Mouse (Mus musculus): ENCODE data around the gene Atp9a.
"Not testable (repeated sequence)": the region's sequence is repeated elsewhere in the genome, so short reads cannot be mapped to it uniquely, and the experiment has no call there.

Gene Atp9a

GRCm38 (mm10) chr2:168742059-168742627 is at the start of gene Atp9a:
Atp9a (minus strand) TSS chr2:168742409.
- peak in 1 of 2 experiments; percentile 19 for DNase-seq

- DNase-seq, result no peak
These were observed 49.0 kb upstream of the Atp9a start for GRCm38 (mm10) chr2:168791115-168791802.

DNA sequence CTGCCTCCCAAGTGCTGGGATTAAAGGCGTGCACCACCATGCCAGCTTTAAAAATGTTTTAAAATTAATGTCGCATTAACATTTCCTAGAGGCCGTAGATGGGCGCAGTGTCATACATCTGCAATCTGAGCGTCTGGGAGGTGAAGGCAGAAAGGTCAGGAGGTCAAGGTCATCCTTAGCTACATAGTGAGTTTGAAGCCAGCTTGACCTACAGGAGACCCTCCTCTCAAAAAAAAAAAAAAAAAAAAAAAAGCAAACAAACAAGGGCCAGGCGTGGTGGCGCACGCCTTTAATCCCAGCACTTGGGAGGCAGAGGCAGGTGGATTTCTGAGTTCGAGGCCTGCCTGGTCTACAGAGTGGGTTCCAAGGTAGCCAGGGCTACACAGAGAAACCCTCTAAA is 44.0 kb upstream of the Atp9a start:
- no peak for DNase-seq

- no peak for DNase-seq
These were observed 38.4 kb upstream of the Atp9a start for GRCm38 (mm10) chr2:168780596-168780995.

- no peak for DNase-seq
These were observed 37.8 kb upstream of the Atp9a start for GRCm38 (mm10) chr2:168780024-168780423.

DNA sequence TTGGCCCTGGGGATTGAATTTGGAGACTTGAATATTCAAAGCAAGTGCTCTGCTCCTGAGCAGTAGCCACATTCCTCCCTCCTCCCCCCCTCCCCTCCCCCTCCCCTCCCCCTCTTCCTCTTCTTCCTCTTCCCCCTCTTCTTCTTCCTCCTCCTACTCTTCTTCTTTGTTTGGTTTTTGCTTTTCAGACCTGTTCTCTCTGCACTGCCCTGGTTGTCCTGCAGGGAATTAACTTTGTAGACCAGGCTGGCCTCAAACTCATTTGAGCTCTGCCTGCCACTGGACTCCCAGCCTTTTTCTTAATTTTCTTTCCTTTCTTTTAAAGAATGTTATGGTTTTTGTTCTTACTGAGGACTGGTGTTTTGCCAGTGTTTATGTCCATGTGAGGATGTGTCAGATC is 35.3 kb upstream of the Atp9a start:
- no peak for DNase-seq

GRCm38 (mm10) chr2:168776238-168776637 is 34.0 kb upstream of the Atp9a start:
- DNase-seq, result no peak

DNA sequence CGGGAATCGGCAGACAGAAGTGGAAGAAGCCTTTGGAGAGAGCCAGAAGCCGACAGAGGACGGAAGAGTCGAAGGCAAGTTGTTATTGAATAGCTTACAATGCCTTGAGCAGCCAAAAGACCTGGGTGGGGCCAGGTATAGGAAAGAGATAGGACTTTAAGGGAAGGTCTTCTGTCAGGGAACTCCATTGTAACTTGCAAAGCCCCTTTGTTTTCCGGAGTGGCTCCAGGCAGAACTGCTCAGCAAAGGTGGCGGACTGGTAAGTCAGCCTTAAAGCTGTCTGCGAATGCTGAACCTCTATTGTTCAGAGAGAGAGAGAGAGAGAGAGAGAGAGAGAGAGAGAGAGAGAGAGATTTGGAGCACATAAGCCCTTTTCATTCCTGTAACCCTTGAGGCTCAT is 27.1 kb upstream of the Atp9a start:
- DNase-seq, result no peak

DNA sequence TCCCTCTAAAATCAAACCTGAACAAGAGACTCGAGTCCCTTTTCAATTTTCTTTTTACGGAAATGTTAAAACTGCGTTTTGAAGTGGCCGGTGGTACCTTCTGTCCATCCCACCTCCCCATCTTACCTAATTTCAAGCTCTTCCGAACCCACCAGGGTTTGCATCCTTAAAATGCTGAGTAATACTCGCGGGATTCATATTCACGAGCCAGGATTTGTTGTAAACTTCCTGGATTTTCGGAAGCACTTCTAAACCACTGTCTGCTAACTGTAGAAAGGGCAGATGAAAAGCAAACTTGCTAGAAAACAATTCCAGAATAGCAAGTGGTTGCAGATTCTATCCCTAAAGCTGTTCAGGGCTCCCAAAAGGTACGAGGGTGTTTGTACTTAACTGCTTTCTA is 25.4 kb upstream of the Atp9a start, which contains the start of gene Sall4:
TSS of gene Sall4 (minus strand) at position 362 of the 400 bp plus-strand sequence.
- DNase-seq, result no peak

DNA sequence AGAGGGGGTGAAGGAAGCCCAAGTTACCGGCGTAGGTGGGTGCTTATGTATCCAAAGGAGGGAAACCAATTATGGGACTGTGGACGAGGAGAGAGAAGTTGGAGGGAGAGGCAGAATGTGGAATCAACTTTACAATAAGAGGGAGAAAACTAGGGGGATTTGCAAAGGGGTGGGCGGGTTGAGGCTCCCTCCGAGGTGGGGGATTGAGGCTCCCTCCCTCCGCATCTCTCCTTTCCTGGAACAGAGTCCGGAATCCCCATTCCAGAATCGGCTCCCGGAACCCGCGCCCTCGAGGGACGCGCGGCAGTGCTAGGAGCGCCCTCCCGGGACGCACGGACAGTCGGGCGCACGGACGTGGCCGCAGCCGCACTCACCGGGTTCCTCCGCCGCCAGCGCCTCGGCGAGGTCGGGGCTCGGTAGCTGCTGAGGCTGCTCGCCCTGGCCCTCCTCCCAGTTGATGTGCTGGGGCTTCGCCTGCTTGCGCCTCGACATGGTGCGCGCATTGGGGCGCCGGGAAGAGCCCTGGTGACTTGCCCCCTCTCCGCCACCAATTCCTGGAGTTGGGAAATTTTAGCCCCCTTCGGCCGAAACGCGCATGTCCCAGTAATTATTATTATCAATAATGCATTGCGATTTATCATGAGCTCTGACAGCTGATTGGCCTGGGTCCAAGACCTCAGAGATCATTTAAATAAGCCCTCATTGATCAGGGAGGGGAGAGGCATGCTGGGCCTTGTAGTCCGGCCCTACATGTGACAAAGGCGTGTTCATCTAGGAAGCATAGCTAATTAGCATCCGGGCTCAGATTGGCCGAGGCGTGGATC is 24.5 kb upstream of the Atp9a start:
- DNase-seq, result no peak

DNA sequence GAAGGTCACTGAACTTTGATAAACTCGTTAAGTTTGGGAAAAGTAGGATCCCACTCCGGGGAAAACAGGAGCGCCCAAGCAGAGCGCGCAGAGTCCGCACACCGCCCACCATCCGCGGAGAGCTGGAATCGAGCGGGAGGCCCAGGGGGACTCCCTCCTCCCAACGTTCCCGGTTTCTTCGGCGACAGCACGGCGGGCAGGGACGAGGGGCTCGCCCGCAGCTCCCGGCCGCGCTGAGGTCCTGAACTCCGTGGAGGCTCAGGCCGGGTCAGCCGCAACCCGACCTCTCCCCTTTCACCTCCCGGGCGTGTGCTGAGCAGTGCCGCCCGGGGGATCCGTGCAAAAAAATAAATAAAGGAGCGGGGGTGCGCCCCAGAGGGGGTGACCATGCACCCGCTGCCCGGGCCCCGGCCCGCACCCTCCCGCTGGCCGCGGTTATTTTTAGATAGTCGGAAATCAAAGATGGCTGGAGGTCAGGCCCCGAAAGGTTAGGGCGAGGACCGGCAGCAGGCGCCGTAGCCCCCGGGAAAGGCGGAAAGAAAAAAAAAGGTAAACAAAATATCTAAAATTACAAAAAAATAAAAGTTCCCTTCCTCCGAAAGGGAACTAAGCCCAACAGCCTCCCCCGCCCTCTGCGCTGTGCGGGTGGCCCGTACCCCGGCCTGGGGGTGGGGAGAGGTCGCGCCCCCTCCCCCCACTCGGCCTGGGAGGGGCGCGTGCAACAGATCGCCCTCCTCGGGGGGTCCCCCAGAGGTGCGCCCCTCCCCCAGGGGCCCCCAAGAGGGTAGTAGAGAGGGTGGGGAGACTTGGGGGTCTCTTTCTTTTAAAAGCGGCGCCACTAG is 23.7 kb upstream of the Atp9a start:
- no peak for DNase-seq

DNA sequence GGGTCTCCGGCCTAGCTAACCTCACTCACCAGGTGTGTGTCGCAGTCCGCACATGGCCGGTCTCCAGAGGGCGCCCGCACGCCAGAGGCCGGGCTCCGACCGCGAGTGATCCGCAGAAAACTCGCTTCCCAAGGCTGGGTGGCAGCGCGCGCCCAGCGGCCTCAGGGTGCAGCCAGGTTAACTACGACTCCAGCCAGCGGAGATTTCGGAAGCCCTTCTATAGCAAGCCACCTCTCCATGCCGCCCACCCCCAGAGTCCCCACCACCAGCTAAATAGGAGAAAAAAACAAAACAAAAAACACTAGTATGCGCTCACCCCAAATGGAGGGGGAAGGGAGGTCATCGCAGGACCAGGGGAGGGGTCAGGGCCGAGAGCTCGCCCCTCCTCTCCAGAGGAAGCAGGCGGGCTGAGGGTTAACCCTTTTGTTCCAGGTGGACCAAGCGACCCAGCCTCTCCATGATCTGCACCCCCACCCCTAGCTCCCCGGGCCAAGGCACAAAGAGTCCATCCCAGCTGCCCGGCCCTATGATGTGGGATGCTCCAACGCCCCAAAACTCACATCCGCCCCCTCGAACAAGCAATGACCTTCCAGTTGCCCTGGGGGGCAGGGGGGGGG is 23.0 kb upstream of the Atp9a start:
- peak in 1 of 2 experiments; percentile 8 for DNase-seq

DNA sequence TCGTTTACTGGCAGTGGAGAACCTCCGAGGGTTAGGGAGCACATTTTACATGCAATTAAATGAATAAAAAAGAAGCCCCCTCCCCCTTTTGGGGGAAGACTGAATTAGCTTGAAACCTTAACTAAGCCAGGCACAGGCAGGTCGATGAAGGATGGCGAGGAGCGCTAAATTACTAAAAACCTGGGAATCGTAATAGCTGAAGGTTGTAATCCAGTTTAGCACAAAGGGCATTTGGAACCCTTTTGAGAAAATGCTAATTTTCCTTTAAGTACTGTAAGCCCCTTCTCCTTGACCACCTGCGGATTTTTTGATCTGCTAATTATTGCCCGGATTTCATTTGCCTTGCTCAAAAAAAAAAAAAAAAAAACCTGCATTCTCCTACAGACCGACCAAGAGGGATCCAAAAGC is 22.3 kb upstream of the Atp9a start:
- DNase-seq, result no peak

DNA sequence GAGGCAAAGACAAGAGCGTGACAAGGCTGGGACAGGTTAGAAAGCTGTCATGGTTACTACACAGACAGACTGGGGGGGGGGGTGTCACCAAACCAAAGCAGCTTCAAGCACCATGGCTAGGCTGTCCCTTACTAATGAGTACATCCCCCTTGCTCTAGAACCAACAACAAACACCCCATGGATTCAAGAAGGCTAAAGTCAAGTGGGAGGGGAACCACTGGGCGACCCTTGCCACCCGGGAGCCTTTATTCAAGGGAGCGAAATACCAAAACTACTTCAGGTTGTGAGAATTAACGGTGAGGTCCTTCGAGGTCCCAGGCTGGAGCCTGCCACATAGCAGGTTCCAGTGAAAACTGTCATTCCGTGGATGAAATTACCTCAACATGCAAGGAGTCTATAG is 21.6 kb upstream of the Atp9a start:
- no peak for DNase-seq

DNA sequence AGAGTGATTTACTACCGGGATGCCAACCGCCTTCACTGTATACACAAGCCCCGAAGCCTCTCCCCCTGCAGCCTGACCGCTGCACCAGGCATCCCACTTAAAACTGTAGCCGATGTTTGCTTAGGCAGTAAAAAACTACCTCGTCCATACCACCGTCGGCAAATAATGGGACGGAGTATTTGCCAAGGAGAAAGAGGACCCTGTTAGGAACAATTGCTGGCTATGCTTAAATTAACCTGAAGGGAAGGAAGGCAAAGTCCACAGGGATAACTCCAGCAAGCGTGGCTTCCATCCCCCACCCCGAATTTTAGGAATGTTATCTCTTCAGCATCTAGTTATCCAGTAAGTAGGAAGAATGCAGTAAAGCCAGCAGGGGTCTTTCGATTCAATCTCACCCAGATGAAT is 20.2 kb upstream of the Atp9a start:
- no peak for DNase-seq

DNA sequence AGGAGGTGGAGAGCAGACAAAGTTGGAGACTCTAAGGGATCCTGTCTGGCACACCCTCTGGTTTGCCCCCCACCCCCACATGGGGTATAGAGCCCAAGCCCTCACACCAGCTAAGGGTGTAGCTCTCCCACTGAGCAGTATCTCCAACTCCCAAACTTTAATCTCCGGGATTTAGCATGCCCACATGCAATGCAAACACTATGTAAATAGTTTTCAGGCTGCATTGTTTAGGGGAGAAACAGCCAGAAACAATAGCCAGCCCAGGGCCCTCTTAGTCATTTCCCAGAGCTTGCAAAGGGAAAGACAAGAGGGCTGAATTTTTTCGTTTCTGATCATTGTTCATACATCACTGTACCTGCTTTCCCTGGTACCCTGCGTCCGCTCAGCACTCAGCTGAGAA is 19.7 kb upstream of the Atp9a start:
- DNase-seq, result no peak

GRCm38 (mm10) chr2:168761141-168761540 is 18.9 kb upstream of the Atp9a start:
- DNase-seq, result no peak

GRCm38 (mm10) chr2:168744406-168744805 is 2.2 kb upstream of the Atp9a start:
- DNase-seq, result not testable (repeated sequence)

- DNase-seq, result peak in 1 of 2 experiments; percentile 43
These were observed 440 bp upstream of the Atp9a start for GRCm38 (mm10) chr2:168742649-168743048.

DNA sequence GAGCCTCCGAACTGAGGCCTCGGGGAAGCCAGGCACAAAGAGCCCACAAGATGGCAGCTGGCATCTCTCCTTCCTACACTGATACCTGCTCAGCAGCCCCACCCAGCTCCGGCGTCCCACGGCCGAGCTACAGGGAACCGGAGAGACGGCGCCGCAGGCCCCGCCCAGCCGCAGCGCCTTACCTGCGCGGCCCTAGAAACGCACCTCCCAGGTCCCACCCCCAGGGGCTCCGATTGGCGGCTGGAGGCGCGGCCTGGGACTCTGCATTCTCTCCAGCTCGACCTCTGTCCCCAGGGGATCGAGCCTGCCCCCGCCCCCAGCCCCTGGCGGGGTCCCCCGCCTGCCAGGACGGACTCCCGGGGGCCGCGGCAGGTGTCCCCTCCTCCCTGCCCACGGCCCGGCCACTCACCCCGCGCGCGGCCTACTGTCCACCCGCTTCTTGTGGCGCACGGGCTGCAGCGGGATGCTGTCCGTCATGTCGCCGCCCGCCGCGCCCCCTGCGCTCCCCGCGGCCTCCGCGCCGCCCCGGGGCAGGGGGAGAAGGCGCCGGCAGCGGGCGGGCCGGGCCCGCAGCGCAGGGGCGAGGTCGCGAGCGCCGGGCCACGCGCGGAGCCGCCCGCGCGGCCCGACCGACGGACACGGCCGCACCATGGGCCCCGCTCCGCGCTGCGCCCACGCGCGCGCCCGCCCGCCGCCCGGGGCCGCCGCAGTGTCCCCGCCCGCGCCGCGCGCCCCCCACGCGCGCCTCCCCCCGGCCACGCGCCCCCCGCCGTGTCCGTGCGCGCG is 743 bp downstream of the Atp9a start:
- DNase-seq, result peak; percentile 26 to 28

GRCm38 (mm10) chr2:168740496-168740895 is 1.7 kb downstream of the Atp9a start:
- DNase-seq, result no peak

DNA sequence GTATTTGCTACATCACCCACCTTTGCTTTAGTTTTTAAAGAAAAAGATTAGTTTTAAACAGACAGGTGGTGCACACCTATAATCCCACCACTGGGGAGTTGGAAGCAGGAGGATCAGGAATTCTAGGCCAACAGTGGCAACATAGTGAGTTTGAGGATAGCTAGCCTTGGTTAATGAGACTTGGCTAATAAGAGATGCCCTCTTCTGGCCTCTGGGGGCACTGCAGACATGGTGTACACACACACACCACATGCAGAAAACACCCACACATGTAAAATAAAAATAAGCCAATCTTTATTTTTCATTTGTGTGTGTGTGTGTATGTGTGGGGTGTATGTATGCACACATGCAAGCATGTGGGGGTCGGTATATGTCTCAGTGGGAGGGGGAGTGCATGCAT is 3.4 kb downstream of the Atp9a start:
- no peak for DNase-seq

Measured in spleen, adult 18-20 months (tissue).